Mouse (Mus musculus) liver, embryonic 14.5 days (tissue): ENCODE data around the gene Man2a1. TPM values are rescaled to one million over a fixed set of nuclear protein-coding genes. Genes with fewer than 3 reads are reported as not detected.

Source experiments
- ATAC-seq: fragments of 200-750 bp; cut with Nextera tagmentation; 2 replicates; pipeline ENCODE4 v1.8.0; 2017; ENCODE audit warnings: moderate number of reproducible peaks, mild to moderate bottlenecking, moderate library complexity; ENCODE audit not compliant: insufficient read depth
- DNase-seq, 3 experiments: peaks; one replicate each; pipeline ENCODE4 v3.0.0-alpha.2; 2012 to 2013; ENCODE audit warnings: low read depth in 3 of 3, low spot score in 3 of 3
- H3K27ac ChIP-seq: fragments of 300-500 bp; sonication (generic); 2 replicates; pipeline ENCODE4 v1.5.1; 2014; ENCODE audit warnings: moderate library complexity, mild to moderate bottlenecking, control low read depth, inconsistent platforms
- H3K27me3 ChIP-seq: fragments of 300-500 bp; sonication (generic); 2 replicates; pipeline ENCODE4 v1.6.1; 2014; ENCODE audit warnings: mild to moderate bottlenecking, low read length, moderate library complexity; ENCODE audit not compliant: control insufficient read depth, insufficient read depth
- H3K36me3 ChIP-seq: fragments of 300-500 bp; sonication (generic); replicated peaks from 2 replicates; pipeline ENCODE4 v1.6.1; 2014; ENCODE audit warnings: low read depth; ENCODE audit not compliant: control insufficient read depth, insufficient read depth
- H3K4me1 ChIP-seq, 2 experiments: fragments of 200-500 bp in 1 of 2; fragments of 300-500 bp in 1 of 2; sonication (generic) in 1 of 2; replicated peaks; 2 replicates each; pipeline ENCODE4 v1.6.1; 2012 to 2014; ENCODE audit warnings: antibody characterized with exemption in 1 of 2, inconsistent platforms in 1 of 2, low read length in 1 of 2; ENCODE audit not compliant: control insufficient read depth in 2 of 2, insufficient read depth in 2 of 2
- H3K4me2 ChIP-seq: fragments of 300-500 bp; sonication (generic); 2 replicates; pipeline ENCODE4 v1.6.1; 2014; ENCODE audit warnings: low read depth, mild to moderate bottlenecking, control low read depth, moderate library complexity
- H3K4me3 ChIP-seq, 2 experiments: fragments of 200-500 bp in 1 of 2; fragments of 300-500 bp in 1 of 2; sonication (generic) in 1 of 2; 2 replicates each; pipeline ENCODE4 v1.5.1; 2012 to 2014; ENCODE audit warnings: low read depth in 2 of 2, low read length in 2 of 2, mild to moderate bottlenecking in 2 of 2, control low read depth in 1 of 2, inconsistent platforms in 1 of 2, moderate library complexity in 1 of 2; ENCODE audit not compliant: insufficient read depth in 1 of 2
- H3K9ac ChIP-seq: fragments of 300-500 bp; sonication (generic); replicated peaks from 2 replicates; pipeline ENCODE4 v1.6.1; 2014; ENCODE audit warnings: mild to moderate bottlenecking, control low read depth, moderate library complexity
- H3K9me3 ChIP-seq: fragments of 300-500 bp; sonication (generic); 2 replicates; pipeline ENCODE4 v1.6.1; 2016; ENCODE audit warnings: low read length, mixed read lengths; ENCODE audit not compliant: control insufficient read depth
- CTCF ChIP-seq: IDR thresholded peaks from 2 replicates; pipeline ENCODE4 v1.5.1; 2016; ENCODE audit warnings: antibody characterized with exemption, low read depth, control low read depth
- EP300 ChIP-seq: IDR thresholded peaks from 2 replicates; pipeline ENCODE4 v1.6.1; 2016; ENCODE audit warnings: antibody characterized with exemption, low read depth
- WGBS: fragments of 180-500 bp; shearing (Covaris S2); extraction: QIAGEN DNeasy Blood & Tissue Kit; methylation state at CpG from one replicate; pipeline ENCODE4 v1.1.7; 2014; ENCODE audit not compliant: insufficient replicate concordance; 5-methylcytosine and 5-hydroxymethylcytosine counted together
- polyA plus RNA-seq, 2 experiments: library from polyadenylated mRNA; depleted of rRNA in 1 of 2; stranded (reverse) in 1 of 2; unstranded in 1 of 2; fragments of >200 nt; fragmentation: Nextera tagmentation in 1 of 2; extraction: Ambion mirVana in 1 of 2; gene quantifications; 2 replicates each; pipeline versions ENCODE4 v1.2.1 to v1.2.3; 2012 to 2014

Gene Man2a1
- polyA plus RNA-seq, 2 experiments, result 3.2 to 9.1 TPM

DNA sequence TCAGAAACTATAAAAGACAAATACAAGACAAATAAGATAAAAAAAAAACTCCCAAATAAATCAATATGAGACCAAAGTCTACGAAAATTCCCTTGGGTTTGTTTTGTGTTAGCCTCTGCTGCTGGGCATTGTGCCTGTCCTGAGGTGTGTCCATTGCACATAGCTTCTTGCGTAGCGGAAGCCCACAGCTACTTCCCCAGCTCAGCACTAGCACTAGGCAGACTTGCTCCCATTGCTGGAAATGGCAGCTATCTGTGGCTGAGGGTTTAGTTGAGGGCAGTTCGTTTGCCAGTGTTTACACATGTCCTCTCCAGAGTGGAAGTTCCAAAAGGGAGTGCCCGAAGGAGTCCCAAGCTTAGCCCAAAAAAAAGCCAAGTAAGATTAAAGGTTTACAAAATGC lies 146.9 kb downstream of the Man2a1 start:
- no peak for DNase-seq
- 73% methylated on average over 5 of the region's 5 CpGs for WGBS
- H3K9ac ChIP-seq, result no peak overlapping the region

DNA sequence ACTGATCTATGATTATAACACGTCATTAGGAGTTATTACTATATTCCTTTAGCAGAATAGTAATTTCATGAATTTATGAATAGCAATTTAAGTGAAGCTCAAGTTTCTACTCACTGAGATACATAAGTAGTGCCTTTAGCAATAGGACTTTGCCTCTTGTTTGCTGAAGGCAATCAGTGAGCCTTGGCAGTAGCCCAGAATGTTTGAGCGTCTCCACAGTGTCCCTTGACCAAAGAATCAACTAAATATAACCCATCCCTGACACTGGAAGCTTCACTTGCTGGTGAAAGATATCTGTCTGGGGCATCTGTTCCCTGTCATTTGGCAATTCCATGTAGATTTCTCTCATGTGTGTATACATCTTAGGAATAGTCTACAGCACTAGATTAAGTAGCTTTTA lies 147.6 kb downstream of the Man2a1 start:
- ATAC-seq, result no peak

More for the DNA sequence above, 146.9 kb downstream of the Man2a1 start:
- no peaks in the 10 kb centered on the region for H3K27me3 ChIP-seq
- H3K27ac ChIP-seq, result no peak overlapping the region
- no peak for TF ChIP-seq CTCF
- TF ChIP-seq EP300, result no peak
- ATAC-seq, result no peak
- H3K4me3 ChIP-seq, result no peak overlapping the region
- peaks cover 0 to 11% of the 10 kb centered on the region in 2 experiments; a peak in 2 of 4 replicates for H3K4me1 ChIP-seq
- H3K36me3 ChIP-seq, result no peaks in the 10 kb centered on the region
- no peak overlapping the region for H3K4me2 ChIP-seq
- no peaks in the 10 kb centered on the region for H3K9me3 ChIP-seq

DNA sequence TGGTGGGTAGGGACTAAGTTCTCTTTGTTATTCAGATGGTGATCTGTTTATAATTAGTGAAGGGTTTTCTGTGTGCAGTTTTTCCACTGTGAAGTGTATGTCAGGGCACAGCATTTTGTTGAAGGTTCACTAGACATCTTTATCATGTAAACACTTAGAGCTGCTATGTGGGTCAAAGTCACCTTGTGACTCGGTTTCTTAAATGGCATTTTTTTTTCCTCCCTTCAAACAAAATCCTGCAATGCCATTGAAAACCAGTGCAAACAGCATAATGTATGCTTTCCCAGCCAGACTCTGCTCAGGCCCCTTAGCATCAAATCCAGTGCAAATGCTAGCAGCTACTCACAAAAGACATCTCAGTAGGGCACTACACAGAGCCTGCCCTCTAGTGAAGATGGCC lies 148.6 kb downstream of the Man2a1 start:
- H3K36me3 ChIP-seq, result no peaks in the 10 kb centered on the region
- 68% methylated on average over 1 of the region's 1 CpGs for WGBS
- H3K4me1 ChIP-seq, result peaks cover 0 to 11% of the 10 kb centered on the region in 2 experiments; a peak in 2 of 4 replicates
- H3K9ac ChIP-seq, result no peak overlapping the region
- no peak overlapping the region for H3K4me2 ChIP-seq
- TF ChIP-seq CTCF (no peak), EP300 (no peak)
- no peak overlapping the region for H3K27ac ChIP-seq
- no peak for ATAC-seq
- DNase-seq, result no peak
- no peak overlapping the region for H3K4me3 ChIP-seq
- no peaks in the 10 kb centered on the region for H3K9me3 ChIP-seq
- no peaks in the 10 kb centered on the region for H3K27me3 ChIP-seq

More for the DNA sequence above, 147.6 kb downstream of the Man2a1 start:
- no peak overlapping the region for H3K4me2 ChIP-seq
- no peak overlapping the region for H3K9ac ChIP-seq
- peaks cover 0 to 11% of the 10 kb centered on the region in 2 experiments; a peak in 2 of 4 replicates for H3K4me1 ChIP-seq
- WGBS, result 46% methylated on average over 2 of the region's 2 CpGs
- H3K27ac ChIP-seq, result no peak overlapping the region
- DNase-seq, result no peak
- no peak for TF ChIP-seq EP300
- no peak for TF ChIP-seq CTCF
- no peaks in the 10 kb centered on the region for H3K27me3 ChIP-seq
- H3K4me3 ChIP-seq, result no peak overlapping the region
- no peaks in the 10 kb centered on the region for H3K36me3 ChIP-seq
- no peaks in the 10 kb centered on the region for H3K9me3 ChIP-seq

DNA sequence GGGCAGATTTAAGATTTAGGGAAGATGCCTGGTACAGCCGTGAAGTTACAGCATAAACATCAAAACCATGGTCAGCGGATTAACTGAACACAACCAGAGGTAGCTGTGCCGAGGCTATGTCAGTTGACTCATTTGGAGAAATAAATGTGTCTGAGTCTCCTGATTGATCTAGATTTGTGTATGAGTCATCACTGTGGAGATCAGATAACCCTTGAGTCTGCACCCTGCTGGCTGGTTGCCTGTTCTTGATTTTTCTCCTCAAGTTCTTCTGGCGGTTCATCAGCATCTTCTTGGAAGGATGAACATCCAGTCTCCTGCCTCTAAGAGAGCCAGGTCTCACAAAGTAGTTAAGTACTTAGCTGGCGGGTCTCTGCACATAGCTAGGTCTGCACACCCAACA lies 150.7 kb downstream of the Man2a1 start:
- H3K36me3 ChIP-seq, result no peaks in the 10 kb centered on the region
- H3K4me3 ChIP-seq, result no peak overlapping the region
- H3K27me3 ChIP-seq, result no peaks in the 10 kb centered on the region
- WGBS, result 65% methylated on average over 5 of the region's 5 CpGs
- no peak overlapping the region for H3K4me2 ChIP-seq
- H3K4me1 ChIP-seq, result peaks cover 0 to 11% of the 10 kb centered on the region in 2 experiments; a peak in 2 of 4 replicates
- no peak for ATAC-seq
- no peak overlapping the region for H3K27ac ChIP-seq
- TF ChIP-seq EP300 (no peak), CTCF (no peak)
- H3K9me3 ChIP-seq, result no peaks in the 10 kb centered on the region
- no peak overlapping the region for H3K9ac ChIP-seq
- DNase-seq, result no peak

DNA sequence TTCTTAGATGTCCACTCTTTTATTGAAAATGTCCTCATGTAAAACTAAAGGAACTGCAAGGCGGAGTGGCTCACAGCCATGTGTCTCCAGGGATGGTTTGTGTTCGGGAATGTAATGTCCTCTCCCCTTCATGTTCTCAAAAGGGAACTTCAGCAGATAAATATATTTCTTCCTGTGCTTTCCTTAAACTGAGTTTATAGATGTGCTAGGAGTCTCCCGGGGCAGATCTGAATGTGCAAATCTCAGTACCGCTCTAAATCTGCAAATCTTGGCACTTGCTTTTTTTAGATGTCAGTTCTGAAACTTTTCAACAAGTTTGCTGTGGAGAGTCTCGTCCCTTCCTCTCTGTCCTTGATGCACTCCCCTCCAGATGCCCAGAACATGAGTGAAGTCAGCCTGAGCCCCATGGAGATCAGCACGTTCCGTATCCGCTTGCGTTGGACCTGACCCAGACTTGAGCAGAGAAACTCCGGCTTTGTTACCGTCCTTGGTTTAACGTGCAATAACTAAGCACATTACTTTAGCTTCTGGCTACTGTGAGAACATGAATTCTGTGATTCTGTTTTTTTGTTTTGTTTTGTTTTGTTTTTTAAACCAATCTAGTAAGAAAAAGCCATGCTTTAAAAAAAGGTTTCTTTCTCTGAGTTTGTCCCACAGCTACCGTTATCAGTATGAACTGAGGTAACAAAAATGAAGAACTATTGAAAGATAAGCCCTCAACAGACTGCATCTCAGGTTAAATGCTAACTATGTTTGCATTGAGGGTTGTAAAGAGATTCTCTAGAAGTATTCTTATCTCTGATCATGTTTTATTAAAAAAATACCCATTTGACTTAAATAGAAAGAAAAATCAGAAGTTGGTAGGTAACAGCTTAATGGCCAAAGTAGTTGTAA lies 151.8 kb downstream of the Man2a1 start:
- Histone ChIP-seq H3K4me1 (peaks cover 0 to 6% of the 10 kb centered on the region in 2 experiments; a peak in 2 of 4 replicates), H3K27ac (no peak overlapping the region), H3K27me3 (no peaks in the 10 kb centered on the region), H3K4me2 (no peak overlapping the region), H3K9ac (no peak overlapping the region), H3K9me3 (no peaks in the 10 kb centered on the region), H3K36me3 (no peaks in the 10 kb centered on the region), H3K4me3 (no peak overlapping the region)
- WGBS, result 81% methylated on average over 13 of the region's 13 CpGs
- ATAC-seq (no peak), DNase-seq (no peak)
- TF ChIP-seq CTCF, result no peak
- no peak for TF ChIP-seq EP300
